Comparison of ENCODE assay signal across 8 mouse cellular contexts in the genomic region with DNA sequence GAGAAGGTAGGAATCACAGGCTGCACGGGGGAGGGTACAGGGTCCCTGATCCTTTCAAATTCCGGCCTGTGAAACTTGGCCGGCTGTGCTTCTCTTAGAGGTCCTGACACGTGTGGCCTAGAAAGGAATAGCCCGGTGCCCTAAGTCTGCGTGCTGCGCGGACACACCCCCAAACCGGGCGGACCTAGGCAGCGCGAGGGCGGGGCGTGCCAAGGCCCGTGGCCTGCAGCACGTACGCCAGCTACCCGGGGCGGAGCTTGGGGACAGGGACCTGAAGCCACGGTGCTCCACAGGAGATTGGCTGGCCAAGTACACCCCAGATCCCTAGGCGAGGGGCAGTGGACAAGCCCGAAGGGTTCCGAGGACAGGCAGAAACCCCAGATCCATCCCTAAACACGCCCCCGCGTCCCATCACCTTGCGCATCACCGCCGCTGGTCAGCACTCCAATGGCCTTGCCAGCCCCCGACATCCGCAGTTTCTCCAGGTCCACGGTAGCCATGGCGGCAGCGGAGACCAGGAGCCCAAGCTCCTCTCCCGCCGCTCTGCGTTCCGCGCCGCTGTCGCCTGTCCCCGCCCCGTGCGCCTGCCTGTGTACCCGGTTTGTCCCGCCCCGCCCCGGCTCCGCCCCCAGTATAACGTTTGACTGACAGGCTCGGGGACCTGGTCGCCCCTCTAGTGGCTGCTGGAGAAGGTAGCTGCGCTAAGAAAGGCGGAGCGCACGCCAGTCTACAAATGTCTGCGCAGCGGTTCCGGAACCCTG. TPM values are rescaled to one million over a fixed set of nuclear protein-coding genes. Genes with fewer than 3 reads are reported as not detected.
DNase-seq lines count a peak whose midpoint lies in the region; ATAC-seq and TF ChIP-seq lines count a peak whose summit lies in the region.

No protein-coding gene starts in this region.

- intact Hi-C loops in heart, postnatal 36 days (cut with DNase I): loop anchor here (2.0 kb wide), 1 partner anchor 25 kb away; no protein-coding TSS in a partner anchor

- DNase-seq in ES-CJ7 (ENCODE audit: low read depth, low spot score): peak; percentile 94
- peak; percentile 94 for DNase-seq in cerebellum, adult 11 months
- peak; percentile 93 to 95 for DNase-seq in heart, postnatal 36 days
- DNase-seq in layer of hippocampus, adult 2 months (ENCODE audit: low spot score in 2 of 2): peak; percentile 95
- peak; percentile 96 for DNase-seq in lung, embryonic 14.5 days
- peak; percentile 96 for DNase-seq in thymus, adult 2 months

- peaks cover 28% of the 10 kb centered on the region for H3K4me1 ChIP-seq in forebrain, embryonic 15.5 days
- H3K4me1 ChIP-seq in lung, embryonic 14.5 days (ENCODE audit: insufficient read depth): peaks cover 7% of the 10 kb centered on the region
- H3K4me1 ChIP-seq in olfactory bulb, adult 2 months (ENCODE audit: control insufficient read depth, insufficient read depth, low read length): peaks cover 40% of the 10 kb centered on the region
- peaks cover 19% of the 10 kb centered on the region for H3K4me1 ChIP-seq in thymus, adult 2 months (replicated peaks; ENCODE audit: control insufficient read depth, insufficient read depth, low read length)

- H3K36me3 ChIP-seq in forebrain, embryonic 15.5 days: no peaks in the 10 kb centered on the region
- H3K36me3 ChIP-seq in lung, embryonic 14.5 days (ENCODE audit: insufficient read depth): peaks cover 13% of the 10 kb centered on the region; the same call in 1 of the 2 replicates
- H3K36me3 ChIP-seq in thymus, adult 2 months (ENCODE audit: control insufficient read depth, insufficient read depth, low read length): no peaks in the 10 kb centered on the region

- peak overlapping the region; percentile 92 for H3K9ac ChIP-seq in forebrain, embryonic 15.5 days (replicated peaks)
- H3K9ac ChIP-seq in lung, embryonic 14.5 days: peak overlapping the region; percentile 90

- TF ChIP-seq POLR2A in olfactory bulb, adult 2 months (IDR thresholded peaks at IDR 0.05; ENCODE audit: insufficient read depth, low read depth, low read length): peak; percentile 55
- peak; percentile 65; the same call in 1 of the 2 replicates for TF ChIP-seq POLR2A in thymus, adult 2 months (IDR thresholded peaks at IDR 0.05; ENCODE audit: control insufficient read depth, extremely low read depth, insufficient read depth, low read length, poor library complexity)

- H3K9me3 ChIP-seq in forebrain, embryonic 15.5 days: no peaks in the 10 kb centered on the region
- no peaks in the 10 kb centered on the region for H3K9me3 ChIP-seq in lung, embryonic 14.5 days (ENCODE audit: low read depth, low read length)

- peak overlapping the region; percentile 95 for H3K4me3 ChIP-seq in forebrain, embryonic 15.5 days
- peak overlapping the region; percentile 74 for H3K4me3 ChIP-seq in layer of hippocampus, adult 2 months
- H3K4me3 ChIP-seq in lung, embryonic 14.5 days (ENCODE audit: low read depth, low read length): peak overlapping the region; percentile 79
- H3K4me3 ChIP-seq in olfactory bulb, adult 2 months (ENCODE audit: insufficient read depth, low read depth, low read length): peak overlapping the region; percentile 86
- peak overlapping the region; percentile 84 for H3K4me3 ChIP-seq in thymus, adult 2 months (ENCODE audit: control insufficient read depth, insufficient read depth, low read length)

- under 1% methylated on average over 59 of the region's 59 CpGs for WGBS in forebrain, embryonic 15.5 days
- under 1% methylated on average over 59 of the region's 59 CpGs for WGBS in lung, embryonic 14.5 days
- under 1% methylated on average over 59 of the region's 59 CpGs for WGBS in olfactory bulb, adult 2 months
- 1% methylated on average over 59 of the region's 59 CpGs for WGBS in thymus, adult 2 months

- ATAC-seq in forebrain, embryonic 15.5 days (replicated peaks): peak; percentile 97
- ATAC-seq in lung, embryonic 14.5 days (ENCODE audit: insufficient read depth): peak; percentile 97

- peak; percentile 89 for TF ChIP-seq CTCF in layer of hippocampus, adult 2 months (conservative IDR thresholded peaks at IDR 0.05)
- TF ChIP-seq CTCF in lung, embryonic 14.5 days (IDR thresholded peaks at IDR 0.05; ENCODE audit: low read depth): peak; percentile 76
- peak; percentile 56; the same call in 1 of the 2 replicates for TF ChIP-seq CTCF in olfactory bulb, adult 2 months (IDR thresholded peaks at IDR 0.05; ENCODE audit: insufficient read depth, low read depth, low read length)
- TF ChIP-seq CTCF in thymus, adult 2 months (IDR thresholded peaks at IDR 0.05; ENCODE audit: borderline replicate concordance, control insufficient read depth, extremely low read depth, insufficient read depth, low read length, poor library complexity): peak; percentile 81

- peak overlapping the region; percentile 81 for H3K4me2 ChIP-seq in forebrain, embryonic 15.5 days (replicated peaks)
- peak overlapping the region; percentile 94 for H3K4me2 ChIP-seq in lung, embryonic 14.5 days

- H3K27me3 ChIP-seq in forebrain, embryonic 15.5 days: no peaks in the 10 kb centered on the region
- no peaks in the 10 kb centered on the region for H3K27me3 ChIP-seq in lung, embryonic 14.5 days (ENCODE audit: insufficient read depth, low read length)
- no peaks in the 10 kb centered on the region for H3K27me3 ChIP-seq in thymus, adult 2 months (ENCODE audit: control insufficient read depth, insufficient read depth, low read length)

- H3K27ac ChIP-seq in forebrain, embryonic 15.5 days (replicated peaks): peak overlapping the region; percentile 95
- H3K27ac ChIP-seq in layer of hippocampus, adult 2 months: peak overlapping the region; percentile 99
- peak overlapping the region; percentile 99 for H3K27ac ChIP-seq in lung, embryonic 14.5 days (ENCODE audit: low read depth)
- H3K27ac ChIP-seq in olfactory bulb, adult 2 months (ENCODE audit: insufficient read depth, low read depth, low read length): peak overlapping the region; percentile 96
- H3K27ac ChIP-seq in thymus, adult 2 months (ENCODE audit: control insufficient read depth, insufficient read depth, low read length): peak overlapping the region; percentile 25

RNA-seq across cellular contexts. Expression of a gene that starts 0.5 kb away (rescaled TPM):
- 105 and 107 TPM in 2 replicates for polyA plus RNA-seq in forebrain, embryonic 15.5 days (2015; fragmentation: Nextera tagmentation; extraction: Ambion mirVana)
- total RNA-seq in heart, postnatal 36 days (2021): 100 to 1,000 TPM in 1 of 2 experiments, 10 to 100 TPM in 1; 97.8 to 116 TPM
- total RNA-seq in layer of hippocampus, adult 2 months (2021): 100 to 1,000 TPM; 232 to 233 TPM
- 141 and 160 TPM in 2 replicates for polyA plus RNA-seq in lung, embryonic 14.5 days (2014; fragmentation: Nextera tagmentation; extraction: Ambion mirVana)
- polyA plus RNA-seq in olfactory bulb, adult 2 months (2012; ENCODE audit: insufficient read depth, insufficient read length, low replicate concordance, missing spikeins): not detected in 2 replicates
- 81.2 and 93.7 TPM in 2 replicates for polyA plus RNA-seq in thymus, adult 2 months (2012; rRNA removed)

RNA-seq across cellular contexts. Expression of a gene that starts 31.0 kb away (rescaled TPM):
- 35.0 and 37.1 TPM in 2 replicates for polyA plus RNA-seq in forebrain, embryonic 15.5 days (2015; fragmentation: Nextera tagmentation; extraction: Ambion mirVana)
- total RNA-seq in heart, postnatal 36 days (2021): 10 to 100 TPM in 1 of 2 experiments, 1 to 10 TPM in 1; 9.3 to 10.3 TPM
- total RNA-seq in layer of hippocampus, adult 2 months (2021): 10 to 100 TPM; 37.1 to 44.4 TPM
- 24.6 and 28.1 TPM in 2 replicates for polyA plus RNA-seq in lung, embryonic 14.5 days (2014; fragmentation: Nextera tagmentation; extraction: Ambion mirVana)
- polyA plus RNA-seq in olfactory bulb, adult 2 months (2012; ENCODE audit: insufficient read depth, insufficient read length, low replicate concordance, missing spikeins): not detected in 2 replicates
- 39.0 and 49.5 TPM in 2 replicates for polyA plus RNA-seq in thymus, adult 2 months (2012; rRNA removed)

RNA-seq across cellular contexts. Expression of a gene that starts 32.4 kb away (rescaled TPM):
- polyA plus RNA-seq in forebrain, embryonic 15.5 days (2015; fragmentation: Nextera tagmentation; extraction: Ambion mirVana): not detected in 2 replicates
- not detected for total RNA-seq in heart, postnatal 36 days (2021)
- not detected for total RNA-seq in layer of hippocampus, adult 2 months (2021)
- polyA plus RNA-seq in lung, embryonic 14.5 days (2014; fragmentation: Nextera tagmentation; extraction: Ambion mirVana): 1.4 TPM in 2 replicates
- polyA plus RNA-seq in olfactory bulb, adult 2 months (2012; ENCODE audit: insufficient read depth, insufficient read length, low replicate concordance, missing spikeins): not detected in 2 replicates
- polyA plus RNA-seq in thymus, adult 2 months (2012; rRNA removed): 0.93 and 1.8 TPM in 2 replicates

RNA-seq across cellular contexts. Expression of a gene that starts 34.0 kb away (rescaled TPM):
- polyA plus RNA-seq in forebrain, embryonic 15.5 days (2015; fragmentation: Nextera tagmentation; extraction: Ambion mirVana): 0.23 TPM in 1 of 2 replicates, not detected in the other
- total RNA-seq in heart, postnatal 36 days (2021): not detected
- under 1 TPM; 0.46 to 0.54 TPM for total RNA-seq in layer of hippocampus, adult 2 months (2021)
- polyA plus RNA-seq in lung, embryonic 14.5 days (2014; fragmentation: Nextera tagmentation; extraction: Ambion mirVana): 0.95 and 1.5 TPM in 2 replicates
- not detected in 2 replicates for polyA plus RNA-seq in olfactory bulb, adult 2 months (2012; ENCODE audit: insufficient read depth, insufficient read length, low replicate concordance, missing spikeins)
- polyA plus RNA-seq in thymus, adult 2 months (2012; rRNA removed): 84.0 and 93.7 TPM in 2 replicates

RNA-seq across cellular contexts. Expression of a gene that starts 39.0 kb away (rescaled TPM):
- polyA plus RNA-seq in forebrain, embryonic 15.5 days (2015; fragmentation: Nextera tagmentation; extraction: Ambion mirVana): 2.6 and 2.8 TPM in 2 replicates
- total RNA-seq in heart, postnatal 36 days (2021): 1 to 10 TPM in 1 of 2 experiments, under 1 TPM in 1; 0.31 to 1.5 TPM
- 10 to 100 TPM; 37.4 to 41.5 TPM for total RNA-seq in layer of hippocampus, adult 2 months (2021)
- 0.09 and 0.63 TPM in 2 replicates for polyA plus RNA-seq in lung, embryonic 14.5 days (2014; fragmentation: Nextera tagmentation; extraction: Ambion mirVana)
- polyA plus RNA-seq in olfactory bulb, adult 2 months (2012; ENCODE audit: insufficient read depth, insufficient read length, low replicate concordance, missing spikeins): not detected in 2 replicates
- 16.4 and 21.0 TPM in 2 replicates for polyA plus RNA-seq in thymus, adult 2 months (2012; rRNA removed)

Comparison
In these comparisons a context has a peak if more than half of its experiments do, and no peak if none do; other contexts are left out.
1. Peak in every context shown above with its lines: DNase-seq, ATAC-seq, H3K4me3 ChIP-seq and H3K27ac ChIP-seq.
2. H3K27ac ChIP-seq: peak in every context shown above with its lines; median percentile 99 in layer of hippocampus, adult 2 months; 99 in lung, embryonic 14.5 days; 96 in olfactory bulb, adult 2 months; 95 in forebrain, embryonic 15.5 days; 25 in thymus, adult 2 months.
3. RNA of a gene that starts 31.0 kb away (polyA plus RNA-seq): 39.0 to 49.5 TPM in thymus, adult 2 months, 35.0 to 37.1 TPM in forebrain, embryonic 15.5 days and 24.6 to 28.1 TPM in lung, embryonic 14.5 days; not detected in olfactory bulb, adult 2 months; every median in the first group is over 10 times any median in the second.